Mouse (Mus musculus) central nervous system, embryonic 18 days (tissue): Measurements from ENCODE around the gene Htra2. TPM values are rescaled to one million over a fixed set of nuclear protein-coding genes. Genes with fewer than 3 reads are reported as not detected.

ENCODE experiments used
- polyA plus RNA-seq: library from polyadenylated mRNA; depleted of rRNA; stranded (reverse); fragments of >200 nt; gene quantifications from 2 replicates; pipeline ENCODE4 v1.2.3, GENCODE M21; 2012; rRNA removed

Htra2 gene
- 86.0 and 91.4 TPM in 2 replicates for polyA plus RNA-seq

DNA sequence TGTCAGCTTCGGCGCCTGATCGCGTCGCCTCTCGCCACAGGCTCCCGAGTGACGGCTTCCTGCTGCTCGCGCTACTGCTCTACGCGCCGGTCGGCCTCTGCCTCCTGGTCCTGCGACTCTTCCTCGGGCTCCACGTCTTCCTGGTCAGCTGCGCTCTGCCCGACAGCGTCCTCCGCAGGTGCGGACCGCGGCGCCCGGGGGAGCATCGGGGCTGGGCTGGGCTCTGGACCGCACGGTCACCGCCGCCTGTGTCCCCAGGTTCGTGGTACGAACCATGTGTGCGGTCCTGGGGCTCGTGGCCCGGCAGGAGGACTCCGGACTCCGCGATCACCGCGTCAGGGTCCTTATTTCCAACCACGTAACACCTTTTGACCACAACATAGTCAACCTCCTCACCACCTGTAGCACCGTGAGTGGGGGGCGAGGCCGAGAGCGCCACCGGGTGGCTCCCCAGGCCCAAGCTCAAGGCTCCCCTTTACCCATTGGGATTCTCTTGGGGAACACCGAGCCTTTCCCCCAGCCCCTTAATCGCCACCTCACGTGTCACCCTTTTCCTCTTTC, at the start of gene Htra2:
Htra2 (minus strand) TSS at position 403 of the 561 bp plus-strand sequence.

GRCm38 (mm10) chr6:83101316-83101687, 46.2 kb upstream of the Htra2 start, which contains the start of the genes Ccdc142 and Gm42688:
TSS of gene Ccdc142 (plus strand) at chr6:83101601.
TSS of gene Gm42688 (plus strand) at chr6:83101617.

GRCm38 (mm10) chr6:83086121-83087035, 31.3 kb upstream of the Htra2 start, which contains the start of gene Lbx2:
TSS of gene Lbx2 (plus strand) at chr6:83086367.

GRCm38 (mm10) chr6:83077630-83078323, 22.7 kb upstream of the Htra2 start, which contains the start of gene Pcgf1:
TSS of gene Pcgf1 (plus strand) at chr6:83077869.

GRCm38 (mm10) chr6:83070247-83070310, 15.0 kb upstream of the Htra2 start, which contains the start of gene Tlx2:
TSS of gene Tlx2 (minus strand) at chr6:83070293.

DNA sequence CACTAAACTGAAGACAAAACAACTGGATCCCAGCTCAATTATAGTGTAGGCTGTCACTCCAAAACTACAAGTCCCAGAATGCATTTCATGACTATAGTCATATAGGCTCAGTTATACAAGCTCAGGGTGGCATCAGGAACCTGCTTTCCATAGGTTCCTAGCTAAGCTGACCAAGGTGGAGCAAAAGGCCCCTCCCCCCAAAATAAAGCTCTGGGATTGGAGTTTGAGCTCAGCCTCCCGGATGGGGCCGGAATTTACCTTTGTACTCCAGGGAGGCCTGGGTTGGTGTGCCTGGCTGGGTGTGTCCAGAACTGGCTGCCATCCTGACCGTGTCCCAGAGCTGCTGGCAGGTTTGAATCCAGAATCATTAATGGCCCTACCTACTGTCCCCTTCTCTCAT, 2.7 kb upstream of the Htra2 start, which contains the start of gene Dqx1:
Dqx1 (plus strand) TSS at position 55 of the 400 bp plus-strand sequence.

DNA sequence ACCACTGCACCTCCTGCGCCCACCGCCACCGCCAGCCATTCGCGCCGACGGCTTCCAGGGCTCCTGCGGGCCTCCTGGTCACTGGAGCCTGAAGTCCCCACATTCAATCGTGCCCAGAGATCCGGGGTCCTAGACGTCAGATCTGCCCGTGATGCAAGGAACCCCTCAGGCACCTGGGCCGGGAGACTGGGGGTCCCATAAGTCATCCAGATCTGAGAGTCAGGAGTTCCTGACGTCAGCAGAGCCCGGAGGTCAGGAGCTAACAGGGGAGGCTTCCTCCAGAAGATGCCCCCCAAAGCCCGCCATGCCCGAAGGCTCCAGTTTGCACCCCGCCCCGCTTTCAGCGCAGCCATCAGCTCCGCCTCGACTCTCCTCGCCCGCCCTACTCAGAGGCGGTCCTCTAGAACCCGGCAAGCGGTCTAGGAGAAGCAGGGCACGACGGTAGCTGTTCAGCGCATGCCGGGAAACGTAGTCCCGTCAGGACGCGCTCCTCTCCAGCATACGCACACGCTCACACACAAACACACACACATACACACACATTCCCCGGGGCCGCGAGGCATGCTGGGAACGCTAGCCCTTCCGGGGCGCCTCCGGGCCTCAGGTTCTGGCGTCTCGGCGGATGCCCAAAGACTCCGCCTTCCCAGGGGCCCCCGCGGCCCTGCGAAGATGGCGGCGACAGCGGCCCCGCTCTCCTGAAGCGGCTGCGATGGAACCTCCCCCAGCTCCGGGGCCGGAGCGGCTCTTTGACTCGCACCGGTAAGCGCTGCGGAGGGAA, 810 bp downstream of the Htra2 start, which contains the start of gene Aup1:
Aup1 (plus strand) TSS at position 448 of the 778 bp plus-strand sequence.

DNA sequence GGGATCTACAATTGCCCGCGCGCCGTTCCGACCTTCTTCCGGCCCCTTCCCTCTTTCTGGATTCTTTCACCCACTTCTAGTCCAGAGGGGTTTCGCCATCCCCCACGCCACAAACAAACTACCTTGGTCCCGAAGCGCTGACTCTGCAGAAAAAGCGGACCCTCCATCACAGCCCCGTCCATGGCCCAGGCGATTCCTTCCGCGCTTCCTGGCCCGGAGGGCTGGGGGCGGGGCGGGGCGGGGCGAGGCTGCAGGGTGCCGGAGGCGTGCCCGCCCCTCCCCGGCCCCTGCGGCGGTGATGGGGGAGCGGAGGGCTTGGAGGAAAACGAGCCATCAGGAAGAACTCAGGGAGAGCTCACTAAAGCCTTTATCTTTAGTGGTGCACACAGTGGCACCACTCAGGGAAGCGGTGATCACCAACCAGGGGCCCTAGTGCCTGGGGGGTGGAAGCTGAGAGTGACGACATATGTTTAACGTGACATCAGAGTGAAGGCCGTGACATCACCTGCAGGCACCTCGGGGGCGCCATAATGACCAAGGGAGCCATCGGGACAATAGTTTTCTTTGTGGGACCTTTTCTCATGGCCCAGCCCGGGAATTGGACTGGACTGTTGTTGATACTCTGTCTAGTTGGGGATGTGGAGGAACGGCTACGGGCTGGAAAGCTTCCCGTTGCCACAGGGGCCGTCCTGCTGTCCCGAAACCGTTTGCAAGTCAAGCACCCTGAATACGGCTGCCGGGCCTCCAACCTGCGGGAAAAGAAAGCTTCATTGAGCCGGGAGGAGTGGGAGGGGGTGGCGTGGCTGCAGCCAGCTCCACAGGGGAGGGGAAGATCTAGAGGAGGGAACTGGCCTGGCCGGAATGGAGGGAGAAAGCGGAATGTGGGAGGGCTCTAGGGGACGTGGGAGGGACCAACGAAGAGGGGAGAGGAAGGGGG, 21.6 kb downstream of the Htra2 start, which contains the start of the genes Dok1 and Loxl3:
Dok1 (minus strand) TSS at position 223 of the 937 bp plus-strand sequence.
Loxl3 (plus strand) TSS at position 925 of the 937 bp plus-strand sequence.

Other genes starting within 250 kb of the Htra2 start
- 30.8 and 31.4 TPM in 2 replicates for gene Sema4f, start 115.5 kb downstream of the Htra2 start, polyA plus RNA-seq
- gene M1ap, start 108.4 kb downstream of the Htra2 start, polyA plus RNA-seq = 0.05 and 0.61 TPM in 2 replicates
- 1.7 and 2.2 TPM in 2 replicates for gene Dok1, start 21.8 kb downstream of the Htra2 start, polyA plus RNA-seq
- 5.8 and 6.2 TPM in 2 replicates for gene Loxl3, start 21.1 kb downstream of the Htra2 start, polyA plus RNA-seq
- 260 and 270 TPM in 2 replicates for gene Aup1, start 752 bp downstream of the Htra2 start, polyA plus RNA-seq
- gene Dqx1, start 2.6 kb upstream of the Htra2 start, polyA plus RNA-seq = 0.70 and 0.74 TPM in 2 replicates
- 1.2 TPM in 1 of 2 replicates, not detected in the other for gene Tlx2, start 15.0 kb upstream of the Htra2 start, polyA plus RNA-seq
- gene Pcgf1, start 22.6 kb upstream of the Htra2 start, polyA plus RNA-seq = 53.5 and 53.6 TPM in 2 replicates
- gene Lbx2, start 31.1 kb upstream of the Htra2 start, polyA plus RNA-seq = 0.16 and 0.57 TPM in 2 replicates
- 13.9 TPM in 2 replicates for gene Ccdc142, start 46.3 kb upstream of the Htra2 start, polyA plus RNA-seq
- 13.6 and 13.9 TPM in 2 replicates for gene Gm42688, start 46.3 kb upstream of the Htra2 start, polyA plus RNA-seq
- gene Mrpl53, start 53.8 kb upstream of the Htra2 start, polyA plus RNA-seq = 103 and 111 TPM in 2 replicates
- 45.7 and 48.5 TPM in 2 replicates for gene Mogs, start 60.2 kb upstream of the Htra2 start, polyA plus RNA-seq
- 152 and 163 TPM in 2 replicates for gene Wbp1, start 66.3 kb upstream of the Htra2 start, polyA plus RNA-seq
- gene Ino80b, start 70.2 kb upstream of the Htra2 start, polyA plus RNA-seq = 37.3 and 39.4 TPM in 2 replicates
- gene Rtkn, start 80.2 kb upstream of the Htra2 start, polyA plus RNA-seq = 13.7 and 18.2 TPM in 2 replicates
- gene Wdr54, start 101.1 kb upstream of the Htra2 start, polyA plus RNA-seq = 25.6 and 26.5 TPM in 2 replicates
- gene 1700003E16Rik, start 101.1 kb upstream of the Htra2 start, polyA plus RNA-seq = 8.3 TPM in 2 replicates
- 230 and 248 TPM in 2 replicates for gene Dctn1, start 110.6 kb upstream of the Htra2 start, polyA plus RNA-seq
- 0.41 and 1.3 TPM in 2 replicates for gene Slc4a5, start 164.6 kb upstream of the Htra2 start, polyA plus RNA-seq